Mouse (Mus musculus): ENCODE measurements around the gene Dusp12. TPM values are rescaled to one million over a fixed set of nuclear protein-coding genes. Genes with fewer than 3 reads are reported as not detected.

Gene Dusp12
- polyA plus RNA-seq, 1 experiment from 2014 or later = 47.0 TPM

- ATAC-seq = peak; percentile 63; the same call in 1 of the 2 replicates
- 0% methylated on average over 25 of the region's 25 CpGs for WGBS
Measured at GRCm38 (mm10) chr1:170867691-170868105, 17.6 kb downstream of the Dusp12 start, which contains the start of gene Atf6. Gene Atf6, minus strand, starts transcription at chr1:170867771.

DNA sequence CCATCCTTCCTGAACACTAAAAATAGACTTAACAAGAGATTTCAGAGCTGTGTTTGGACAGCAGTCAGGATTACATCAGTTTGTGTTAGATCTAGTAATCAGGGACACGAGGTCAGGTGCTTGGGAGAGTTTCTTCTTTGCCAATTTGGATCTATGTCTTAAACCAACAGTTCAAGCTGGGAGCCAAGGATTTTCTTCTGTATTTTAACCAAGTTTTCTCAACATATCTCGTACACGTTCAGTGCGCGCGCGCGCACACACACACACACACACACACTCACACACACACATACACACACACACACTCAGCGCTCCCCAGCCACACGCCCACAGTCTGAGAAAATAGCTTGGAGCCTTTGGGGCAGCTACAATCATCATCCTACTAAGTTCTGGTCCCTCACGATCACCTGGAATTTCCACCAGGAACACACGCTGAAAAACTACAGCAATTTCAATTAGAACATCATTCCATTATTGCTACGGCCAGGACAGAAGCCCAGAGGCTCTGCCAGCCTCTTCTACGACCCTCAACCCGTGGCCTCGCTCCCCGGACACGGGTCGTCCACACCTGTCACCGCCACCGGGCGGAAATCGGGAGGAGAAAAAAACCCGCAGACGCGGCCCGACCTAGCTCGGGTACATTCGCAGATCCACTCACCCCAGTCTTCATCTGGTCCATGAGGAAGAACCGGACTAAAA lies 18.2 kb downstream of the Dusp12 start:
- ATAC-seq = peak; percentile 63
- H3K36me3 ChIP-seq (ENCODE audit: control insufficient read depth, insufficient read depth, low read length) = no peaks in the 10 kb centered on the region
- peaks cover 7% of the 10 kb centered on the region; the same call in 1 of the 2 replicates for H3K4me1 ChIP-seq (ENCODE audit: control insufficient read depth, insufficient read depth, low read depth, low read length)
- peak overlapping the region; percentile 84 for H3K27ac ChIP-seq (ENCODE audit: low read depth, low read length)
- WGBS = 2% methylated on average over 30 of the region's 30 CpGs
- peak overlapping the region; percentile 94 for H3K4me3 ChIP-seq (ENCODE audit: low read length)
- H3K9me3 ChIP-seq (ENCODE audit: control insufficient read depth, low read length) = no peaks in the 10 kb centered on the region
- peak overlapping the region; percentile 75 for H3K4me2 ChIP-seq (ENCODE audit: low read length)
- no peaks in the 10 kb centered on the region for H3K27me3 ChIP-seq (replicated peaks; ENCODE audit: control insufficient read depth, insufficient read depth, low read length)
- peak overlapping the region; percentile 89 for H3K9ac ChIP-seq (ENCODE audit: low read depth, low read length)

More at GRCm38 (mm10) chr1:170867691-170868105, 17.6 kb downstream of the Dusp12 start, which contains the start of gene Atf6:
- peak within 1 kb of the TSS; percentile 89 for H3K9ac ChIP-seq (ENCODE audit: low read depth, low read length)
- H3K9me3 ChIP-seq (ENCODE audit: control insufficient read depth, low read length) = no peaks in the 10 kb centered on the region
- peak within 1 kb of the TSS; percentile 75 for H3K4me2 ChIP-seq (ENCODE audit: low read length)
- H3K36me3 ChIP-seq (ENCODE audit: control insufficient read depth, insufficient read depth, low read length) = no peaks in the 10 kb centered on the region
- no peaks in the 10 kb centered on the region for H3K27me3 ChIP-seq (replicated peaks; ENCODE audit: control insufficient read depth, insufficient read depth, low read length)
- peak within 1 kb of the TSS; percentile 94 for H3K4me3 ChIP-seq (ENCODE audit: low read length)
- peak within 1 kb of the TSS; percentile 84 for H3K27ac ChIP-seq (ENCODE audit: low read depth, low read length)
- H3K4me1 ChIP-seq (ENCODE audit: control insufficient read depth, insufficient read depth, low read depth, low read length) = peaks cover 7% of the 10 kb centered on the region; the same call in 1 of the 2 replicates

- H3K36me3 ChIP-seq (ENCODE audit: control insufficient read depth, insufficient read depth, low read length) = no peaks in the 10 kb centered on the region
- H3K27me3 ChIP-seq (replicated peaks; ENCODE audit: control insufficient read depth, insufficient read depth, low read length) = no peaks in the 10 kb centered on the region
- H3K4me2 ChIP-seq (ENCODE audit: low read length) = no peak overlapping the region
- 89% methylated on average over 5 of the region's 5 CpGs for whole genome bisulfite sequencing
- peaks cover 7% of the 10 kb centered on the region; the same call in 1 of the 2 replicates for H3K4me1 ChIP-seq (ENCODE audit: control insufficient read depth, insufficient read depth, low read depth, low read length)
- no peak overlapping the region for H3K9ac ChIP-seq (ENCODE audit: low read depth, low read length)
- H3K4me3 ChIP-seq (ENCODE audit: low read length) = no peak overlapping the region
- ATAC-seq = no peak
- no peak overlapping the region for H3K27ac ChIP-seq (ENCODE audit: low read depth, low read length)
- H3K9me3 ChIP-seq (ENCODE audit: control insufficient read depth, low read length) = no peaks in the 10 kb centered on the region
Measured at GRCm38 (mm10) chr1:170865406-170865805, 19.9 kb downstream of the Dusp12 start.

DNA sequence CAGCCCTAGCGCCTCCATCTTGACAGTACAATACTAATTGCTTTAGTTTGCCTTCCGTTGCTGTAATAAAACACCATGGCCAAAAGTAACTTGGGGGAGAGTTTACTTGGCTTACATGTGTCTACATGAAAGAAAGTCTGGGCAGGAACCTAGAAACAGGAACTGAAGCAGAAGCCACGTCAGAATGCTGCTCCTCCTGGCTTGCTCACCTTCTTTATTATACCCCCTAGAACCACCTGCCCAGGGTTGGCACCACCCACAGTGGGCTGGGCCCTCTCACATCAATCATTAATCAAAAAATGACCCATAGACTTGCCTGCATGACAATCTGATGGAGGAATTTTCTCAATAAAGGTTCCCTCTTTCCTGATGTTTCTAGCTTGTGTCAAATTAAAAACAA lies 20.6 kb downstream of the Dusp12 start:
- Histone ChIP-seq H3K4me1 (ENCODE audit: control insufficient read depth, insufficient read depth, low read depth, low read length) (peaks cover 7% of the 10 kb centered on the region; the same call in 1 of the 2 replicates), H3K4me3 (ENCODE audit: low read length) (no peak overlapping the region), H3K9me3 (ENCODE audit: control insufficient read depth, low read length) (no peaks in the 10 kb centered on the region), H3K27me3 (replicated peaks; ENCODE audit: control insufficient read depth, insufficient read depth, low read length) (no peaks in the 10 kb centered on the region), H3K4me2 (ENCODE audit: low read length) (no peak overlapping the region), H3K36me3 (ENCODE audit: control insufficient read depth, insufficient read depth, low read length) (no peaks in the 10 kb centered on the region), H3K27ac (ENCODE audit: low read depth, low read length) (no peak overlapping the region), H3K9ac (ENCODE audit: low read depth, low read length) (no peak overlapping the region)
- no peak for ATAC-seq
- 85% methylated on average over 3 of the region's 3 CpGs for WGBS

DNA sequence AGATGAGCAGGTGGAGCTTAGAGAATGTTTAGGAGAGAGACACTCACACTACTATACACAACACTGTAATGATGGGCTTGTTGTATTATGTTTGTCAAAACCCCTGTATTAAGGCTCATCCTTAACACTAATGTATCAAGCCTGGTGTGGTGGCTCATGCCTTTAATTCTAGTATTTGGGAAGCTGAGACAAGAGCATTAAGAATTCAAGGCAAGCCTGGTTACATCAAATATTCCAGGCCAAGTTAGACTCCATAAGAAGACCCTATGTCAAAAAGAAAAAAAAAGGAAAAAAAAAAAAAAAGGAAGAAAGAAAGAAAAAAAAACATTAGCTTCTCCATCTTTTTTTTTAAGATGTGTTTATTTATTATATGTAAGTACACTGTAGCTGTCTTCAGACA lies 21.1 kb downstream of the Dusp12 start:
- Histone ChIP-seq H3K9ac (ENCODE audit: low read depth, low read length) (no peak overlapping the region), H3K4me1 (ENCODE audit: control insufficient read depth, insufficient read depth, low read depth, low read length) (peaks cover 4% of the 10 kb centered on the region; the same call in 1 of the 2 replicates), H3K36me3 (ENCODE audit: control insufficient read depth, insufficient read depth, low read length) (no peaks in the 10 kb centered on the region), H3K9me3 (ENCODE audit: control insufficient read depth, low read length) (no peaks in the 10 kb centered on the region), H3K27me3 (replicated peaks; ENCODE audit: control insufficient read depth, insufficient read depth, low read length) (no peaks in the 10 kb centered on the region), H3K27ac (ENCODE audit: low read depth, low read length) (no peak overlapping the region), H3K4me2 (ENCODE audit: low read length) (no peak overlapping the region), H3K4me3 (ENCODE audit: low read length) (no peak overlapping the region)
- ATAC-seq = no peak

DNA sequence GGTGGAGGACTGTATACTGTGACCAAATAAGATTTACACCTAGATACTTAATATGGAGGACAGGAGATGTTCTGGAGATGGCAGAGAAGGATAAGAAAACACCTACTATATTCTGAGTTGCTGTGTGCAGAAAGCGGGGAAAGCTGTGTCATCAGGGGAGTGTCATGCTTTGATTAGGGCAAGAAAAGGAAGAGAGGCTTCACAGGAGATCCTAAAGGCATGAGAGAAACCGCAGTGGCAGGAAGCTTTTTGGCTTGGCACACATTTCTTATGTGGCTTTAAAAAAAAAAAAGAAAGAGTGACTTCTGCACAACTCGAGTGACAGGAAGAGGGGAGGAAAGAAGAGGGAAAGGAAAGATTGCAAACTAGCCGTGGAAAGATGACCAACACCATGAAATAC lies 22.3 kb downstream of the Dusp12 start:
- ATAC-seq = no peak
- peaks cover 4% of the 10 kb centered on the region; the same call in 1 of the 2 replicates for H3K4me1 ChIP-seq (ENCODE audit: control insufficient read depth, insufficient read depth, low read depth, low read length)
- no peak overlapping the region for H3K4me3 ChIP-seq (ENCODE audit: low read length)
- H3K36me3 ChIP-seq (ENCODE audit: control insufficient read depth, insufficient read depth, low read length) = no peaks in the 10 kb centered on the region
- no peak overlapping the region for H3K27ac ChIP-seq (ENCODE audit: low read depth, low read length)
- no peak overlapping the region for H3K4me2 ChIP-seq (ENCODE audit: low read length)
- H3K9me3 ChIP-seq (ENCODE audit: control insufficient read depth, low read length) = no peaks in the 10 kb centered on the region
- WGBS = 77% methylated on average over 4 of the region's 4 CpGs
- no peak overlapping the region for H3K9ac ChIP-seq (ENCODE audit: low read depth, low read length)
- H3K27me3 ChIP-seq (replicated peaks; ENCODE audit: control insufficient read depth, insufficient read depth, low read length) = no peaks in the 10 kb centered on the region

DNA sequence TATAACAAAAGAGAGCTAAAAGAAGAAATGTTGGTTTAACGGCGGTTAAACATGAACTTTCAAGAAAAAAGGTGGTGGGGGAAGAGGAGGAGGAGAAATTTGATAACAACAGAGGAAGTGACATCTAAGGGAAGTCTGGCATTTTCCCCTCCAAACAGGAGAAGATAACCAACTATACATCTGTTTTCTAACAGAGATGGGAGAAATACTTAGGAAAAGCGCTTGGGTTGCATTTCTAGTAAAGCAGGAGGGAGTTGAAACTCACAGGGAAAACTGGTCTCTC lies 23.0 kb downstream of the Dusp12 start:
- ATAC-seq = no peak
- Histone ChIP-seq H3K9me3 (ENCODE audit: control insufficient read depth, low read length) (no peaks in the 10 kb centered on the region), H3K9ac (ENCODE audit: low read depth, low read length) (no peak overlapping the region), H3K27ac (ENCODE audit: low read depth, low read length) (no peak overlapping the region), H3K27me3 (replicated peaks; ENCODE audit: control insufficient read depth, insufficient read depth, low read length) (no peaks in the 10 kb centered on the region), H3K36me3 (ENCODE audit: control insufficient read depth, insufficient read depth, low read length) (no peaks in the 10 kb centered on the region), H3K4me3 (ENCODE audit: low read length) (no peak overlapping the region), H3K4me1 (ENCODE audit: control insufficient read depth, insufficient read depth, low read depth, low read length) (peaks cover 4% of the 10 kb centered on the region; the same call in 1 of the 2 replicates), H3K4me2 (ENCODE audit: low read length) (no peak overlapping the region)
- 82% methylated on average over 3 of the region's 3 CpGs for WGBS

GRCm38 (mm10) chr1:170861671-170862434 lies 23.5 kb downstream of the Dusp12 start:
- Histone ChIP-seq H3K9ac (ENCODE audit: low read depth, low read length) (no peak overlapping the region), H3K36me3 (ENCODE audit: control insufficient read depth, insufficient read depth, low read length) (no peaks in the 10 kb centered on the region), H3K27me3 (replicated peaks; ENCODE audit: control insufficient read depth, insufficient read depth, low read length) (no peaks in the 10 kb centered on the region), H3K9me3 (ENCODE audit: control insufficient read depth, low read length) (no peaks in the 10 kb centered on the region), H3K27ac (ENCODE audit: low read depth, low read length) (no peak overlapping the region), H3K4me2 (ENCODE audit: low read length) (no peak overlapping the region), H3K4me1 (ENCODE audit: control insufficient read depth, insufficient read depth, low read depth, low read length) (peaks cover 3% of the 10 kb centered on the region; the same call in 1 of the 2 replicates), H3K4me3 (ENCODE audit: low read length) (no peak overlapping the region)
- WGBS = 86% methylated on average over 13 of the region's 13 CpGs
- ATAC-seq = no peak

GRCm38 (mm10) chr1:170858872-170859271 lies 26.5 kb downstream of the Dusp12 start:
- no peak for ATAC-seq
- H3K4me3 ChIP-seq (ENCODE audit: low read length) = no peak overlapping the region
- no peak overlapping the region for H3K9ac ChIP-seq (ENCODE audit: low read depth, low read length)
- no peak overlapping the region for H3K27ac ChIP-seq (ENCODE audit: low read depth, low read length)
- H3K36me3 ChIP-seq (ENCODE audit: control insufficient read depth, insufficient read depth, low read length) = no peaks in the 10 kb centered on the region
- H3K4me2 ChIP-seq (ENCODE audit: low read length) = no peak overlapping the region
- no peaks in the 10 kb centered on the region for H3K4me1 ChIP-seq (ENCODE audit: control insufficient read depth, insufficient read depth, low read depth, low read length)
- no peaks in the 10 kb centered on the region for H3K9me3 ChIP-seq (ENCODE audit: control insufficient read depth, low read length)
- no peaks in the 10 kb centered on the region for H3K27me3 ChIP-seq (replicated peaks; ENCODE audit: control insufficient read depth, insufficient read depth, low read length)
- WGBS = 70% methylated on average over 2 of the region's 2 CpGs

Data from hindbrain, embryonic 16.5 days (tissue).